Mouse (Mus musculus): Measurements from ENCODE around the gene Glod4. TPM values are rescaled to one million over a fixed set of nuclear protein-coding genes. Genes with fewer than 3 reads are reported as not detected.

The Glod4 gene
- polyA plus RNA-seq, 1 experiment, result 3.0 TPM

- no peak overlapping the region for H3K4me3 ChIP-seq (replicated peaks)
- H3K36me3 ChIP-seq (replicated peaks; ENCODE audit: low read length), result peaks cover 73% of the 10 kb centered on the region
- TF ChIP-seq GATA1 (IDR thresholded peaks at IDR 0.05; ENCODE audit: borderline replicate concordance, low read length), result no peak
- no peak for TF ChIP-seq FLI1 (IDR thresholded peaks at IDR 0.05; ENCODE audit: low read length)
- no peaks in the 10 kb centered on the region for H3K9me3 ChIP-seq
- H3K27me3 ChIP-seq (replicated peaks), result no peaks in the 10 kb centered on the region
- H3K4me1 ChIP-seq, result peaks cover 41% of the 10 kb centered on the region
These were observed 88.7 kb downstream of the Glod4 start for GRCm38 (mm10) chr11:76154861-76155260.

DNA sequence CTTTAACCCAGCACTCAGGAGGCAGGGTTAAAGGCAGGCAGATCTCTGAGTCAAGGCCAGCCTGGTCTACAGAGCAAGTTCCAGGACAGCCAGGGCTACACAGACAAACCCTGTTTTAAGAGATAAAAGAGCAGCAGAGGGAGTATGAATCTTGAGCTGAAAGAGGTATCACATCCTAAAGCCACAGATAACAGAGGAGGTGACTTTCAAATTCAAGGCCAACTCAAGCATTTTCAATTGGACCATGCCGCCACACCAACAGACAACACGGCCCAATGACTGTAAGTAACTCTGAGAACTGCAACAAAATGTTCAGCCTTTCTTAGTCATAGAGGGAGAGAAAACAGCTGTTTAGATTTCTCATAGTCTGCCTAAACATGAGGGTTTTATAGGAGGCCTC is 89.3 kb downstream of the Glod4 start:
- TF ChIP-seq FLI1 (IDR thresholded peaks at IDR 0.05; ENCODE audit: low read length) (no peak), GATA1 (IDR thresholded peaks at IDR 0.05; ENCODE audit: borderline replicate concordance, low read length) (no peak)
- Histone ChIP-seq H3K36me3 (replicated peaks; ENCODE audit: low read length) (peaks cover 71% of the 10 kb centered on the region), H3K9me3 (no peaks in the 10 kb centered on the region), H3K4me3 (replicated peaks) (no peak overlapping the region), H3K4me1 (peaks cover 41% of the 10 kb centered on the region), H3K27me3 (replicated peaks) (no peaks in the 10 kb centered on the region)

DNA sequence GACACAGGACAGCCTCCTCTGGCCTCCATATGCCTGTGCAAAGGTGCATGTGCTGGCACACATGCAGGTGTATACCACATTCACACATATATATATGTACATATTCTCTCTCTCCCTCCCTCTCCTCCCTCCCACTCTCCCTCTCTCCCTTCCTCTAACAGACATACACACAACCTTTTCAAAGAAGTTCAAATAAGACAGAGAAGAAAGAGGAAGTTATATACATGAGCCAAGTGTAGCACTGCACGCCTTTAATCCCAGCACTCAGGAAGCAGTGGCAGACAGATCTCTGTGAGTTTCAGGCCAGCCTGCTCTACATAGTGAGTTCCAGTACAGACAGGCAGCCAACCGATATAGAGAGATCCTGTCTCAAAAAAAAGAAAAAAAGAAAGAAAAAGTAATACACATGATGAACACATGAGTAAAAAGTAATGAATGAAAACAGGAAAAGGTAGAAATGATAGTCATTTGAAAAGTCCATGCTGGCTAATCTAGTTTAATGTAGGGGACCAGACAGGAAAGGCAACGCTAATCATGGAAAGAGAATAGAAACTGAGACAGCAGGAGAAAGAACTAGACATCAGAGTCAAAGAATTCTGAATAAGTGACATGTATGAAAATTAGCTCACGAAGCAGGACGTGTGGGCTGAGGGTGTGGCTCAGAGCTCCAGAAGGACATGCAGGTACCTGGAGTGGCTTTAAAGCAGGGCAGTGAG is 90.1 kb downstream of the Glod4 start:
- Histone ChIP-seq H3K4me1 (peaks cover 41% of the 10 kb centered on the region), H3K36me3 (replicated peaks; ENCODE audit: low read length) (peaks cover 71% of the 10 kb centered on the region), H3K9me3 (no peaks in the 10 kb centered on the region), H3K27me3 (replicated peaks) (no peaks in the 10 kb centered on the region), H3K4me3 (replicated peaks) (peak overlapping the region; percentile 50)
- TF ChIP-seq GATA1 (IDR thresholded peaks at IDR 0.05; ENCODE audit: borderline replicate concordance, low read length), result no peak
- no peak for TF ChIP-seq FLI1 (IDR thresholded peaks at IDR 0.05; ENCODE audit: low read length)

DNA sequence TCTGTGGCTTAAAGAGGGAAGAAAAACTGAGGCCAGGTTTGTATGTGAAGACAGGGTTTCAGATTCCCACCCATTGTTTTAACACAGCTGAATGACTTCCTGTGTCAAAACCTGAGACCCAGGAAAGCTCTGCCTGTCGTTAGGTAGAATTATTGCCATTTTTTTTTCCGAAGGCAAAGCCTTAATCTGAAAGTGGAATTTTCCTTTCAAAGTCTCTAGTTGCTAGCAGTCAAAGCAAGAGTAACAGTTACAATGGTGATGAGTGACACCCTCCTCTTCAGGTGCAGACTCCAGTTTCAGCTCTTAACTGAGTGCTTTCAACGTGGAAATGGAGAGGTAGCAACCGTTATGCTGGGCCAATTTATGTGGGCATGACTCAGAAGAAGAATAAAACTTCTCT is 92.5 kb downstream of the Glod4 start:
- TF ChIP-seq GATA1 (IDR thresholded peaks at IDR 0.05; ENCODE audit: borderline replicate concordance, low read length), result no peak
- TF ChIP-seq FLI1 (IDR thresholded peaks at IDR 0.05; ENCODE audit: low read length), result no peak
- peak overlapping the region; percentile 70 for H3K4me3 ChIP-seq (replicated peaks)
- H3K36me3 ChIP-seq (replicated peaks; ENCODE audit: low read length), result peaks cover 58% of the 10 kb centered on the region
- H3K4me1 ChIP-seq, result peaks cover 45% of the 10 kb centered on the region
- H3K27me3 ChIP-seq (replicated peaks), result no peaks in the 10 kb centered on the region
- H3K9me3 ChIP-seq, result no peaks in the 10 kb centered on the region

GRCm38 (mm10) chr11:76148055-76149008 is 95.2 kb downstream of the Glod4 start:
- Histone ChIP-seq H3K27me3 (replicated peaks) (no peaks in the 10 kb centered on the region), H3K4me1 (peaks cover 43% of the 10 kb centered on the region), H3K9me3 (no peaks in the 10 kb centered on the region), H3K36me3 (replicated peaks; ENCODE audit: low read length) (peaks cover 49% of the 10 kb centered on the region), H3K4me3 (replicated peaks) (no peak overlapping the region)
- TF ChIP-seq GATA1 (IDR thresholded peaks at IDR 0.05; ENCODE audit: borderline replicate concordance, low read length) (no peak), FLI1 (IDR thresholded peaks at IDR 0.05; ENCODE audit: low read length) (no peak)

DNA sequence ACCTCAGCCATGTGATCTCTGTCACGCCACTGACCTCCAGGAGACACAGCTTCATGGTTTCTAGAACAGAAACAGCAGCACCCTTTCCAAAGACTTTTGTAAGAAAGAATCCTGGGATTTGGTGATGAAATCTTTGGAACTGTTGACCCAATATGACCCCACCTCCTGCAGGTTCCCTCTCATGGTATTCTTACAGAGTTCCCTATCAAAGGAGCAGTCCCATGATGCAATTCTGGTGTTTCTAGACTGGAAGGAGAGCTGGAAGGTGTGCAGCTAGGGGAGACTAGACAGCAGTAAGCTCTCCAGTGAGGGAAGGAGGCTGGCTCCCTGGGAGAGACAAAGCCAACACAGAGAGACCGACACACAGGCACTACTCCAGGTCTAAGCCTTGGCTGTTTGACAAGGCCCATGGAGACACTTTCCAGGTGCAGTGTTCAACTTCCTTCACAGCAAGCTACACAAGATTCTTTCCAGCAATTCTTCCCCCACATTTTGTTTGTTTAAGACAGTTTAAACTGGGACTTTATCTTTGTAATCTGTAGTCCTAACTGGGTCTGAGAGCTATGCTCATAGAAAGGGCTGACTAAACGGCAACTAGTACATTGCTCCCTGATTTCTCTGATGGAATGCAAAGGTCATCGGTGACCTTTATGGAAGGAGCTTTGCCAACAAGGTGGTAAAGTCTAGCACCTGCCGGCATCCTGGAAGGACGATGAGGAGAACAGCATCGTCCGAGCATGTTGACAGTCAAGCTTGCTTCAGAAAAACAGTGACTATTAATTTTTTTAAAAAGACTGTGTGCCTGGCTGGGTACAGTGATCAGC is 97.1 kb downstream of the Glod4 start:
- Histone ChIP-seq H3K27me3 (replicated peaks) (no peaks in the 10 kb centered on the region), H3K9me3 (no peaks in the 10 kb centered on the region), H3K4me1 (peaks cover 29% of the 10 kb centered on the region), H3K36me3 (replicated peaks; ENCODE audit: low read length) (peaks cover 51% of the 10 kb centered on the region), H3K4me3 (replicated peaks) (no peak overlapping the region)
- TF ChIP-seq FLI1 (IDR thresholded peaks at IDR 0.05; ENCODE audit: low read length) (no peak), GATA1 (IDR thresholded peaks at IDR 0.05; ENCODE audit: borderline replicate concordance, low read length) (no peak)

- H3K27me3 ChIP-seq (replicated peaks), result no peaks in the 10 kb centered on the region
- H3K4me1 ChIP-seq, result peaks cover 23% of the 10 kb centered on the region
- TF ChIP-seq FLI1 (IDR thresholded peaks at IDR 0.05; ENCODE audit: low read length) (no peak), GATA1 (IDR thresholded peaks at IDR 0.05; ENCODE audit: borderline replicate concordance, low read length) (no peak)
- peaks cover 41% of the 10 kb centered on the region for H3K36me3 ChIP-seq (replicated peaks; ENCODE audit: low read length)
- H3K9me3 ChIP-seq, result no peaks in the 10 kb centered on the region
- no peak overlapping the region for H3K4me3 ChIP-seq (replicated peaks)
These were observed 98.4 kb downstream of the Glod4 start for GRCm38 (mm10) chr11:76145169-76145568.

- TF ChIP-seq FLI1 (IDR thresholded peaks at IDR 0.05; ENCODE audit: low read length), result no peak
- no peak for TF ChIP-seq GATA1 (IDR thresholded peaks at IDR 0.05; ENCODE audit: borderline replicate concordance, low read length)
- Histone ChIP-seq H3K36me3 (replicated peaks; ENCODE audit: low read length) (peaks cover 36% of the 10 kb centered on the region), H3K4me1 (peaks cover 23% of the 10 kb centered on the region), H3K9me3 (no peaks in the 10 kb centered on the region), H3K4me3 (replicated peaks) (no peak overlapping the region), H3K27me3 (replicated peaks) (no peaks in the 10 kb centered on the region)
These were observed 99.1 kb downstream of the Glod4 start for GRCm38 (mm10) chr11:76144386-76144785.

GRCm38 (mm10) chr11:76137996-76138395 is 105.5 kb downstream of the Glod4 start:
- no peaks in the 10 kb centered on the region for H3K27me3 ChIP-seq (replicated peaks)
- H3K4me3 ChIP-seq (replicated peaks), result no peak overlapping the region
- H3K4me1 ChIP-seq, result peaks cover 51% of the 10 kb centered on the region
- no peak for TF ChIP-seq FLI1 (IDR thresholded peaks at IDR 0.05; ENCODE audit: low read length)
- no peak for TF ChIP-seq GATA1 (IDR thresholded peaks at IDR 0.05; ENCODE audit: borderline replicate concordance, low read length)
- no peaks in the 10 kb centered on the region for H3K9me3 ChIP-seq
- peaks cover 44% of the 10 kb centered on the region for H3K36me3 ChIP-seq (replicated peaks; ENCODE audit: low read length)
